Mouse (Mus musculus): Measurements from ENCODE around the gene Hspb1.

GRCm38 (mm10) chr5:135853731-135854130 lies 34.0 kb upstream of the Hspb1 start:
- TF ChIP-seq POLR2A (IDR thresholded peaks at IDR 0.05; ENCODE audit: low read depth, low read length) (no peak), TBP (conservative IDR thresholded peaks at IDR 0.05; ENCODE audit: low read depth, low read length) (no peak), MAX (IDR thresholded peaks at IDR 0.05; ENCODE audit: low read length) (no peak), CTCF (conservative IDR thresholded peaks at IDR 0.05 in 1 of 2, IDR thresholded peaks at IDR 0.05 in 1 of 2; ENCODE audit: low read depth in 2 of 2, low read length in 2 of 2) (no peak), EP300 (IDR thresholded peaks at IDR 0.05; ENCODE audit: low read length) (no peak), ELF1 (IDR thresholded peaks at IDR 0.05; ENCODE audit: low read depth, low read length) (no peak), NRF1 (IDR thresholded peaks at IDR 0.05; ENCODE audit: low read depth, low read length) (no peak)

Data from CH12.LX (cell line).